Mouse (Mus musculus): ENCODE data around the gene Npy1r. TPM values are rescaled to one million over a fixed set of nuclear protein-coding genes. Genes with fewer than 3 reads are reported as not detected.

Gene Npy1r
- polyA plus RNA-seq (2015; fragmentation: Nextera tagmentation; extraction: Ambion mirVana), result 5.6 and 7.6 TPM in 2 replicates

DNA sequence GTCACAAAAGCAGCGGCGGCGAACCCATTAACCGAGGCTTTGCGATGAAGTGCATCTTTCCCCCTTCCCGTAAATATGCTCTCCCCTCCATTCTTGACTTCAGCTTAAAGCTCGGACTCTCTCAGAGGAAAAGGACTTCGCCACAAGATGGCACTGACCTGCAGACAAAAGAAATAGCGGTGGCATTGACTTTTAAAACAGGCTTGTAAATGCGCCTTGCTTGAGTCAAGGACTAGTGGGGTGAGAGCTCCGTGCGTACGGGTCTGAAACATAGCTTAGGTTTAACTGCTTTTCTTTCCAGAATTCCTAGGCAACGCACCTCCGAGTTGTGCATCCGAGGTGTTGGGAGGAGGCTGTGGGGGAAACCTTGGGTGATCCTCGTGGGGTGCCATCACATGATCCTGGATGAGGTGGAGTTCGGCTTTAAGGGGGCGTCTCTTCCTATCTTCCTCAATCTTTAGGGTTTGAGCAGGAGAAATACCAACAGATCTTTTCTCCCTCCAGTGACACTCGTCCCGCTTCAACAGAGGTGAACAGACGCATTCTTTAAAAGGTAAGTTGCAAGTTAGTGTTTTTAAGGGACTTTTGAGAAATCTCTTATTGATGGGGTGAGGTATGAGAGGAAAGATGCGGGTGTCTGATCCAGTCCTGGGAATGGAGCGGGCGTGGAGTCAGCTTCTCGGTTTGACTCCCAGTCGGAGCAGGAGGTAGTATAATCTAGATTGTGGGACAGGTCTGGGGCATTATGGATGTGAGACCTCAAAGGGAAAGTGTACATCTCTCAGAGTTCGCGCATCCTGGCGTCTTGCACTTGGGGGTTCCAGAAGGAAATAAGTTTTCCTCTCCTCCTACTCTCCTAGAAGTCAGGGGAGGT, at the start of gene Npy1r:
Gene Npy1r, plus strand, starts transcription at position 223 of the 874 bp plus-strand sequence.

DNA sequence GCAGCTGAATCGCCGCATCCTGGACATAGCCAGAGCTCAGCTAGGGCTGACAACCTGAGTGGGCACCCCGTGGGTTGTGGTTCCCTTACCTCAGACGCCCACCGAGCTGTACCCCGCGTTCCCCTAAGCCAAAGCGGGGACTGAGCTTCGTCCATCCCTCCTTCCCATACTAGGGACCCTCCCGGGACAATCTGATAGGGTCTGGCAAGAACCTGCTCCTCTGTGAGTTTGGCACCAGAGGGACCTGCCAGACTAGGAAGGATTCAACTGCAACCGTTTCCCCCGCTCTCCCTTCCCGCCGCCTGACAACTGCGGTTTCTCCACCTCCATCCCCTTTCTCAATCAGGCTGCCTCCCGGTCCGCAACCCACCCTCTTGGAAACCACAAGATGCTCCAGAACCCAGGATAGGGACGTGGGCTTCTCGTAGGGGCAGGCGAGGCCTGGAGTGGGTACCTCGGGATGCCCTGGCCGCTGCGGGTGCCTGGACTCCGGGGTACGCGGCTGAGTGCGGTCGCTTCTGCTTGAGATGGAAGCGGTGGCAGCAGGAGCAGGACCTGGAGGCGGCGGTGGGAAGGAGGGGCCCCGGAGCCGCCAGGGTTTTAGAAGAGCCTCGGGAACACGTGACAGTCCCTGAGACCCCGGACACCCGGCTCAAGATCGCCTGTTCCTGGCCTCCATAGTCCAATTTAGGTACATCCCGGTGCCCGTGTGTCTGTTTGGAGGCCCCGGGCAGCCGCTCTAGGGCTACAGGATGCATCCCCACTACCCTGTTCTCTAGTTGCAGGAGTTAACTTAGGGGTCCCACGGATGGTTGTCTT, 9.3 kb upstream of the Npy1r start, which contains the start of gene Npy5r:
Gene Npy5r, minus strand, starts transcription at position 618 of the 819 bp plus-strand sequence.

Other genes with a start within 250 kb of the Npy1r start
- 7.1 and 7.9 TPM in 2 replicates for gene Tma16, start 210.7 kb upstream of the Npy1r start, polyA plus RNA-seq (2015; fragmentation: Nextera tagmentation; extraction: Ambion mirVana)
- gene Tktl2, start 185.4 kb upstream of the Npy1r start, polyA plus RNA-seq (2015; fragmentation: Nextera tagmentation; extraction: Ambion mirVana), result not detected in 2 replicates
- gene Npy5r, start 9.1 kb upstream of the Npy1r start, polyA plus RNA-seq (2015; fragmentation: Nextera tagmentation; extraction: Ambion mirVana), result not detected in 2 replicates
- gene Naf1, start 163.0 kb downstream of the Npy1r start, polyA plus RNA-seq (2015; fragmentation: Nextera tagmentation; extraction: Ambion mirVana), result 2.0 and 2.3 TPM in 2 replicates

All from urinary bladder, postnatal 0 days (tissue).